Mouse (Mus musculus) embryonic facial prominence, embryonic 13.5 days (tissue): ENCODE measurements at regions not wholly inside any gene's neighbourhood (a gene's known extent, or its start where the extent isn't known, plus 50 kb on each side); places are given as distances from the start of the nearest gene placed in this dataset.

Experiments
- ATAC-seq: fragments of 200-750 bp; cut with Nextera tagmentation; 2 replicates; pipeline ENCODE4 v1.8.0; 2017; ENCODE audit warnings: low read depth; ENCODE audit not compliant: insufficient number of reproducible peaks, insufficient read depth, low FRiP score, low TSS enrichment
- H3K27ac ChIP-seq: fragments of 300-500 bp; sonication (generic); 2 replicates; pipeline ENCODE4 v1.5.1; 2015; ENCODE audit warnings: moderate library complexity, mild to moderate bottlenecking, inconsistent platforms
- H3K27me3 ChIP-seq: fragments of 300-500 bp; sonication (generic); 2 replicates; pipeline ENCODE4 v1.6.1; 2015; ENCODE audit warnings: mild to moderate bottlenecking, inconsistent platforms
- H3K36me3 ChIP-seq: fragments of 300-500 bp; sonication (generic); 2 replicates; pipeline ENCODE4 v1.6.1; 2015; ENCODE audit warnings: mild to moderate bottlenecking, inconsistent platforms
- H3K4me1 ChIP-seq: fragments of 300-500 bp; sonication (generic); 2 replicates; pipeline ENCODE4 v1.6.1; 2015; ENCODE audit warnings: inconsistent platforms
- H3K4me2 ChIP-seq: fragments of 300-500 bp; sonication (generic); 2 replicates; pipeline ENCODE4 v1.6.1; 2015; ENCODE audit warnings: moderate library complexity, mild to moderate bottlenecking, inconsistent platforms
- H3K4me3 ChIP-seq: fragments of 300-500 bp; sonication (generic); 2 replicates; pipeline ENCODE4 v1.5.1; 2015; ENCODE audit warnings: mild to moderate bottlenecking, inconsistent platforms
- H3K9ac ChIP-seq: fragments of 300-500 bp; sonication (generic); 2 replicates; pipeline ENCODE4 v1.6.1; 2015; ENCODE audit warnings: mild to moderate bottlenecking, inconsistent platforms
- H3K9me3 ChIP-seq: fragments of 300-500 bp; sonication (generic); 2 replicates; pipeline ENCODE4 v1.6.1; 2016; ENCODE audit warnings: inconsistent platforms
- WGBS: fragments of 180-500 bp; shearing (Covaris S2); methylation state at CpG from one replicate; pipeline ENCODE4 v1.1.7; 2015; ENCODE audit warnings: mixed read lengths; 5-methylcytosine and 5-hydroxymethylcytosine counted together

DNA sequence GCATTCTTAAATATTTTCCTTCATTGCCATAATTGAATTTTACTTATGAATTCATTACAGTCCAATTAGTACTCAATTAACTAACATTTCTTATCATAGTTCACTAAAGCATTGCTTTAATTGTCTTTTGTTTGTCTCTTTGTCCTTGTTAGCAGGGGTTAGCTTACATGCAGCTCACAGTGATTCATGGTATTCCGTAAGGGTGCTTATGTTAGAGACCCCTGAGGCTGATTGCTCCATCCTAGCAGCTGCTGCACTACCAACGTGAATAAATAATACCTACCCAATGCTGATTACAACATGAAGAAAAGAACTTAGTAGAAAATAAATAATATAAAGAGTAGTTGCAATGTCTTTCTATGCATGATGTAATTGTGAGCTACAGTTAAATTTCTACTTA lies 791.4 kb downstream of the Epha7 start:
- no peak for ATAC-seq
- H3K27ac ChIP-seq, result no peak overlapping the region
- H3K4me2 ChIP-seq, result no peak overlapping the region
- no peak overlapping the region for H3K4me3 ChIP-seq
- no peak overlapping the region for H3K9ac ChIP-seq
- WGBS, result 62% methylated on average over 2 of the region's 2 CpGs
- no peaks in the 10 kb centered on the region for H3K27me3 ChIP-seq
- no peaks in the 10 kb centered on the region for H3K36me3 ChIP-seq
- no peaks in the 10 kb centered on the region for H3K9me3 ChIP-seq
- H3K4me1 ChIP-seq, result no peaks in the 10 kb centered on the region

DNA sequence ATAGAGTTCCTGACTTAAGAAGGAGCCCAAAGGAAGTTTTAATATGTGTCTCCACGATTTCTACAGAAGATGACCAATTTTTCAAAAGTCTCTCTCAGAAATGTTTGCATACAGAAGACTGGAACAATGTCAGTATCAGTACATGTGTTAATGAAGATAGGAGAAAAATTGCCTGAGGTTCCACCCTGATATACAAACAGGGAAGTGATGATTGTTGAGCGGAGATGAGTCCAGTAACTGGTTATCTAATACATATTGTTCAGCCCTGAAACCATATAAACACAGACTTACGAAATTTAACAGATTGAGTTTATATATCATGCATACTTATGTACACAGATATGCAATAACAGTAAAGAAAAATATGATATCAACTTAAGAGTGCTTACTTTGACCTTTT lies 805.0 kb downstream of the Epha7 start:
- no peak for ATAC-seq
- no peak overlapping the region for H3K4me3 ChIP-seq
- no peaks in the 10 kb centered on the region for H3K4me1 ChIP-seq
- no peak overlapping the region for H3K4me2 ChIP-seq
- no peaks in the 10 kb centered on the region for H3K36me3 ChIP-seq
- 90% methylated on average over 3 of the region's 3 CpGs for WGBS
- no peaks in the 10 kb centered on the region for H3K9me3 ChIP-seq
- H3K27me3 ChIP-seq, result no peaks in the 10 kb centered on the region
- H3K27ac ChIP-seq, result no peak overlapping the region
- H3K9ac ChIP-seq, result no peak overlapping the region

GRCm38 (mm10) chr4:29644839-29645565 lies 832.1 kb downstream of the Epha7 start:
- H3K9me3 ChIP-seq, result no peaks in the 10 kb centered on the region
- no peak overlapping the region for H3K4me3 ChIP-seq
- H3K4me2 ChIP-seq, result no peak overlapping the region
- no peak overlapping the region for H3K9ac ChIP-seq
- no peaks in the 10 kb centered on the region for H3K36me3 ChIP-seq
- WGBS, result 28% methylated on average over 2 of the region's 2 CpGs
- H3K27me3 ChIP-seq, result no peaks in the 10 kb centered on the region
- H3K27ac ChIP-seq, result no peak overlapping the region
- no peak for ATAC-seq
- no peaks in the 10 kb centered on the region for H3K4me1 ChIP-seq

DNA sequence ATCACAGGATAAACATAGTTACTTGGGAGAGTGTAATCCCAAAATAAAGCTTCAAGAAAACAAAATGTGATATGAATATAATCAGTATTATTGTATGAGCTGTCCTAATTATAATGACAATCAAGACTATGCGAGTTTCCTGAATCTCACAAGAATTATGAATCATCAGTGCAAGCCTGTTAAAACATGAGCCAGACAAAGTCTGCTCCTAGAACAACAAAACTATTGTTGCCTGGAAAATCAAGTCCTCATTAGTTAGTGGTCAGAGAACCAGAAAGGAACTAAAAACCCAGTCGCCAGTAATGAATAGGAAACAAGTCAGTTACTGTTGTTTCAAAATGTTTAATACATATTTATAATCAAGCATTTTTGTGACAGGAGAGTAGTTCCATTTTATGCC lies 841.0 kb downstream of the Epha7 start:
- no peak for ATAC-seq
- Histone ChIP-seq H3K27ac (no peak overlapping the region), H3K4me1 (no peaks in the 10 kb centered on the region), H3K4me3 (no peak overlapping the region), H3K27me3 (no peaks in the 10 kb centered on the region), H3K9me3 (no peaks in the 10 kb centered on the region), H3K9ac (no peak overlapping the region), H3K36me3 (no peaks in the 10 kb centered on the region), H3K4me2 (no peak overlapping the region)
- WGBS, result 58% methylated on average over 2 of the region's 2 CpGs

GRCm38 (mm10) chr4:29655606-29656005 lies 842.7 kb downstream of the Epha7 start:
- Histone ChIP-seq H3K9ac (no peak overlapping the region), H3K4me3 (no peak overlapping the region), H3K4me1 (no peaks in the 10 kb centered on the region), H3K27ac (no peak overlapping the region), H3K36me3 (no peaks in the 10 kb centered on the region), H3K4me2 (no peak overlapping the region), H3K27me3 (no peaks in the 10 kb centered on the region), H3K9me3 (no peaks in the 10 kb centered on the region)
- 86% methylated on average over 1 of the region's 1 CpGs for WGBS
- ATAC-seq, result no peak

DNA sequence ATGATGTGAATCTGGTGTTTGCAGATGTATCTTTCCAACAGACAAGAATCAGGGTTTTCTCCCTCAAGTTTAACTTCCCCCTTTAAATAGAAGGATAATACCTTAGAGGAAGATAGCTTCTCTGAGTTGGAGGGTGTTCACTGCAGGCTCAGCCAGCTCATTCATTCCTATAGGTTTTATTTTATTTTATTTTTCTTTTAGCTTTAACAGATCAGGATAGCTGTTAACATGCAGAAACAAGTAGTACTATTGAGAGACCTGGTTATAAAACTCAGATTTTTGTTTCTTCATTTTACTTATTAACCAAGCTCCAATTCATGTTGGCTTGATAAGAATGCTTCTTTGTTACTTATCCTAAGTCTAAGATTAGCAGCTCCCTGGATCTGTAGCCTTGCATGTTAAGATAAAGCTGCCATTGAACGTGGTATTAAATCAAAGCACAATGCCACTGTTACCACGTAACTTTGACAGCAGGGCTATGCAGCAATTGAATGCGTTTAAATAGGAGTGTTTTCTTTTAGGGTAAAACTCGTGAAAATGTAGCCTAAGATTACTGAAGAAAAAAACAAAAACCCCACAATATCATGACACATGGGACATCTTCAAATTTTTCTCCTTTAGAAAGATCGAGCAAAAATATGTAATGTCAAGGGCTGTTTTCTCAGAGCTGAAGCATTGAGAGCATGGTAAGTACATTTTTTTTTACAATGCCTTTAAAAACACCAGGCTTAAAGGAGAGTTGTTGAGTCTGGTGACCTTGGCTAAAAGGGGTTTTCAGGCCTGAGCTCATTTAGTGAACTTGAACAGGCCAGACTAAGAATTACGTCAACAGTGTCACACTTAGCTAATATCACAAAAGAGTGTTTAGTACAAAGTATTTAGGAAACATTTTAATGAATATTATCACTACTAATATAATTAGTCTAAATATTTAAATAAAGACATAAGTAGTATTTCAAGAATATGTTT lies 848.5 kb downstream of the Epha7 start:
- Histone ChIP-seq H3K9me3 (no peaks in the 10 kb centered on the region), H3K27ac (no peak overlapping the region), H3K36me3 (no peaks in the 10 kb centered on the region), H3K4me2 (no peak overlapping the region), H3K4me1 (no peaks in the 10 kb centered on the region), H3K9ac (no peak overlapping the region), H3K27me3 (no peaks in the 10 kb centered on the region), H3K4me3 (no peak overlapping the region)
- ATAC-seq, result no peak
- 62% methylated on average over 6 of the region's 6 CpGs for WGBS

GRCm38 (mm10) chr4:29665561-29665960 lies 852.6 kb downstream of the Epha7 start:
- Histone ChIP-seq H3K27ac (no peak overlapping the region), H3K4me1 (no peaks in the 10 kb centered on the region), H3K4me3 (no peak overlapping the region), H3K4me2 (no peak overlapping the region), H3K9ac (no peak overlapping the region), H3K27me3 (no peaks in the 10 kb centered on the region), H3K36me3 (no peaks in the 10 kb centered on the region), H3K9me3 (no peaks in the 10 kb centered on the region)
- 83% methylated on average over 8 of the region's 8 CpGs for WGBS
- ATAC-seq, result no peak

- Histone ChIP-seq H3K27me3 (no peaks in the 10 kb centered on the region), H3K4me3 (no peak overlapping the region), H3K36me3 (no peaks in the 10 kb centered on the region), H3K9ac (no peak overlapping the region), H3K4me1 (no peaks in the 10 kb centered on the region), H3K9me3 (no peaks in the 10 kb centered on the region), H3K4me2 (no peak overlapping the region), H3K27ac (no peak overlapping the region)
- no peak for ATAC-seq
- WGBS, result 51% methylated on average over 3 of the region's 3 CpGs
Measured at GRCm38 (mm10) chr4:29694153-29694552, 881.2 kb downstream of the Epha7 start.

DNA sequence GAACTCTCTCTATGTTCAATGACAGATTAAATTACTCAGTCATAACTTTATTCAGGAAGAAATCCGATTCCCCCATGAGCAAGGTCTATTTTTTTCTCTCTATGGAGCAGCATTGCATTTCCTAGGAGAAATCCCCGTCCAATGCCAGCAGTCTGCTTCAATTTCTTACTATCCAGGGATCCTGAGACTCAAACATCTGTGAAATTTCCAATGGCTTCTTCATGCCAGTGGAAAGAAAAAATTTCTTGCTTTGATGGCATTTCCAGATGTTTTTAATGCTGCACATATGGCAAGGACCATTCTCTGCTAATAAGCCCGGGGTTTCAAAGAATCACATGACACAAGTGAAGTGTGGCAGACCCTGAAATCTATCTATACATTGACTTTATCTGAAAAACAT lies 919.6 kb downstream of the Epha7 start:
- 0 out of 2 replicates have a peak, but pooled peaks cover 4% of the 10 kb centered on the region for H3K4me1 ChIP-seq
- H3K4me3 ChIP-seq, result no peak overlapping the region
- H3K9me3 ChIP-seq, result 0 out of 2 replicates have a peak, but pooled peaks cover 7% of the 10 kb centered on the region
- H3K9ac ChIP-seq, result no peak overlapping the region
- peak; percentile 62; the same call in 1 of the 2 replicates for ATAC-seq
- H3K27me3 ChIP-seq, result no peaks in the 10 kb centered on the region
- 19% methylated on average over 3 of the region's 3 CpGs for WGBS
- no peaks in the 10 kb centered on the region for H3K36me3 ChIP-seq
- H3K4me2 ChIP-seq, result no peak overlapping the region
- 0 out of 2 replicates have a peak overlapping the region, but pooled peaks have one; percentile 62 for H3K27ac ChIP-seq

- Histone ChIP-seq H3K4me3 (no peak overlapping the region), H3K27me3 (no peaks in the 10 kb centered on the region), H3K9me3 (no peaks in the 10 kb centered on the region), H3K9ac (no peak overlapping the region), H3K4me2 (no peak overlapping the region), H3K4me1 (no peaks in the 10 kb centered on the region), H3K27ac (no peak overlapping the region), H3K36me3 (no peaks in the 10 kb centered on the region)
- WGBS, result 77% methylated on average over 5 of the region's 5 CpGs
- ATAC-seq, result no peak
Measured at GRCm38 (mm10) chr4:29741991-29742390, 929.1 kb downstream of the Epha7 start.

GRCm38 (mm10) chr4:29742746-29743145 lies 929.8 kb downstream of the Epha7 start:
- Histone ChIP-seq H3K9me3 (no peaks in the 10 kb centered on the region), H3K27ac (no peak overlapping the region), H3K36me3 (no peaks in the 10 kb centered on the region), H3K4me3 (no peak overlapping the region), H3K4me2 (no peak overlapping the region), H3K27me3 (no peaks in the 10 kb centered on the region), H3K9ac (no peak overlapping the region), H3K4me1 (no peaks in the 10 kb centered on the region)
- WGBS, result 37% methylated on average over 2 of the region's 2 CpGs
- no peak for ATAC-seq
